Mouse (Mus musculus): ENCODE measurements around the gene Ccdc138. TPM values are rescaled to one million over a fixed set of nuclear protein-coding genes. Genes with fewer than 3 reads are reported as not detected.
A peak's percentile ranks its signal among the peaks of the same experiment; 100 is the strongest.

The Ccdc138 gene
- total RNA-seq, 2 experiments from 2014 or later, result 6.0 to 6.3 TPM

DNA sequence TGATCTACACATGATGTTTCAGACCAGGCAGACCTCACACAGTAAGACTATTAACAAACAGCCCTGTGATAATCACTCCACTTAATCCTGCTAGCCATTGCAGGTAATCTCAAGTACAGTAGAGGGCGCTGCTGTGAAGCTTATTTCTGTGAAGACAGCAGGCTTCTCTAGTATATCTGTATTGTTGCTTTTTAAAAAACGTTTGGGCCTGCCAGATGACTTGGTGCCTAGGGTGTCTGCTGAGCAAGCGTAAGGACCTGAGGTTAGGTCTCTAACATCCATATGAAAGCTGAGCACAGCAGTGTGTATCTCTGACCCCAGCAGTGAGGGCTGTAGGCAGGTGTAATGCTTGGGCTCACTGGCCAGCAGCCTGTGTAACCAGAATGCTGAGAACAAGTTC lies 62.2 kb downstream of the Ccdc138 start:
- peak; percentile 70 for ATAC-seq (replicated peaks; ENCODE audit: poor library complexity, severe bottlenecking)

DNA sequence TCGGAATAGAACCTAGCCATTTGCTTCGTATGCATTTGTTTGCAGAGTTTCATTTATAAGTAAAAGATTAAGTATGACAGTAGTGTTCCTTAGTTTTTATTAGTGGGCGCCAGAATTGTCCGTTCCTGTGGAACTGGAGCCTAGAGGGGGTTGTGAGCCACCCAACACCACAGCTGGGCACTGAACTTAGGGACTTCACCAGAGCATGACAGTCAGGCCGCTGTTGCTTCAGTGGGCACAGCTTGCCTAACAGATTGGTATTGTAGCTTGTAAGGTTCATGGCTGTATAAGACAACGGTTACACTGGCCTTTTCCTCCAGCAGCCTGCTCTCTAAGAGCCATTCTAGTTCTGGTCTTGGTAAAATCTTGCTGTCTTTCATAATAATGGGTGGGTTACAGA lies 62.8 kb downstream of the Ccdc138 start:
- ATAC-seq (replicated peaks; ENCODE audit: poor library complexity, severe bottlenecking), result no peak

GRCm38 (mm10) chr10:58585427-58586223 lies 87.9 kb downstream of the Ccdc138 start:
- no peak for ATAC-seq (replicated peaks; ENCODE audit: poor library complexity, severe bottlenecking)

DNA sequence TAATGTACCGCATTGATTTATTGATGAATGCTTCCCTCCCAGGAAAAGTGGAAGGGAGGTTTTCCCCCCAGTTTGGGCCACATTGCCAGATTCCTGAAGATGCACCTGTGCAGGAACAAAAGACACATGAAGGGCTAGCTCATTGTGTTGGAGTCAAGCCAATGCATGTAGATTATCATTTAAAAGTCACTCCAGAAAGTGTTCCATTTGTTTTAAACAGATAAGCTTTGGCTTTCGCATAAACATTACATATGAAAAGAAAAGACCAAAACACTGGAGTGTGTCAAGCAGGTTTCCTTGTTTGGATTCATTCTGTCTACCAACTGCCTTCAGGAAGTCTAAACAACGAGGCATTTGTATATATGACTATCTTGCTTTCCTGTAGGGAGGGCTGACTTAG lies 96.7 kb downstream of the Ccdc138 start:
- ATAC-seq (replicated peaks; ENCODE audit: poor library complexity, severe bottlenecking), result no peak

DNA sequence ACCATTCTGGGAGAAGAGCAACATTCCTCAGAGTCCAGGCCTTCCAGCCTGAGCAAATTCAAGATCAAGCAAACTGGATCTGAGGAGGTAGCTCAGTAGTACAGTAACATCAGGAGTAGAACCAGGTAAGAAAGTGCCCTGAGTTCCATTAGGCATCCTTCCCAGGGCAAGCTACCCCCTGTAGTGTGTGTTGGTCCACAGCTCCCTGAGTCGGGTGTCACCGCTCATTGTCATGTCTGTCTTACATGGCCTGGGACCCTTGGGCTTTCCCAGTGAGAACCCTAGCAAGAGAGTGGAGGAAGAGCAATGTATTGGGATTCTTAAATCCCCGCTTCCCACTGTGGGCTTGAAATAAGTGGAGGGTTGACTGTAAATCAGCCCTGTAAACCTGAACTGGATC lies 97.4 kb downstream of the Ccdc138 start:
- ATAC-seq (replicated peaks; ENCODE audit: poor library complexity, severe bottlenecking), result no peak

DNA sequence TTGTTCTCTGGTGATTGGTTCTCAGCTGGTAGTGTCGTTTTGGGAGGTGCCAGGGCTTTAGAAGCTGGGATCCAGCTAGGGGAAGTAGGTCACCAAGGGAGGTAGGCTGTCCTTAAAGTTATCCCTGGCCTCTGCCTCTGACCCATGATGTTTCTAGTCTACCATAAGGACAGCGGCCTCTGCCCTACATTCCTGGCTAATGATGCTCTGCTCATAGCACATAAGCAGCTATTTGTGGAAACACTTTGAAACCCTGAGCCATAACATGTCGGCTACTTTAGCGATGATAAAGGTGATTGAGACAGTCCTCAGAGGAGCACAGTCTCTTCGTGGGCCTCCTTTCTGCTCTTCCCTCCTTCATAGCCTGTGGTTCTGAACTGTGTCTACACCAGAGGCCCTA lies 98.1 kb downstream of the Ccdc138 start:
- no peak for ATAC-seq (replicated peaks; ENCODE audit: poor library complexity, severe bottlenecking)

GRCm38 (mm10) chr10:58600151-58600550 lies 102.4 kb downstream of the Ccdc138 start:
- no peak for ATAC-seq (replicated peaks; ENCODE audit: poor library complexity, severe bottlenecking)

- ATAC-seq (replicated peaks; ENCODE audit: poor library complexity, severe bottlenecking), result no peak
Observed at GRCm38 (mm10) chr10:58600983-58601382, 103.2 kb downstream of the Ccdc138 start.

DNA sequence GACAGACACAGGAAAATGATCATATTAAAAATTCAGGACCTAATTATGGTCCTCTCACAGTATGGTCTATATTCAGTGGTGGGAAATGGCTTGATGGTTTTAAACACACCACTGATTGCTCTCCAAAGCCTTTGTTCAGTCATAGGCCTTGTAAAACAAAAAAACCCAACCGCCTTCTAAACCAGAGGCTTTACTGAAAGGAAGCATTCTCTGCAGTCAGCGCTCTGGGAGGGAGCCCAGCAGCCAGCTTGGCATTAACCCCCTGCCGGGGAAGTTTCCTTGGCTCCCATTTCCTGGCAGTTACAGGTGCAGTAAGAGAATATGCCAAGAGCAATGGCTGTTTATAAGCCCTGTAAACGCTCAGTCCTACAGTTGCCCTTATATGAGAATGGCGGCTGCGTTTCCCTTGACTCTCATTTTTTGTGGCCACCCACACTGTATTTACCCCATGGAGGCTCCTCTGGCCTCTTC lies 103.7 kb downstream of the Ccdc138 start:
- no peak for ATAC-seq (replicated peaks; ENCODE audit: poor library complexity, severe bottlenecking)

DNA sequence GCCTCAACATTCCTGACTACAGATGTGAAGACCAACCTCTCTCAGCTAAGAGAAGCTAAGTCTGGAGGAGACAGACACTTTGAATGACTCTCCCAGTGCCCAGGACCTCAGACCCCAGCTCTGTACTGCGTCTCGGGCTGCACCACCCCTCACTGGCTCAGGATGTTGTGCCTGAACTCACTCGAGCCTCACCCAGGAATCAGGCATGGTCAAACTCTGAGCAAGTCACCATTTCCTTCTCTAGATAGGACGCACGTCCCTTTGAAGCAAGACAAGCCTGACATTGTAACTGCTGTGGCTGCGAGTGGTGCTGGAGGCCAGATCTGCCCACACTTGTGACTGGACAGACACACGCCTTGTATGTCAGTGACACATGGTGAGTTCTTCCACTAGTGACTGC lies 104.2 kb downstream of the Ccdc138 start:
- ATAC-seq (replicated peaks; ENCODE audit: poor library complexity, severe bottlenecking), result no peak

DNA sequence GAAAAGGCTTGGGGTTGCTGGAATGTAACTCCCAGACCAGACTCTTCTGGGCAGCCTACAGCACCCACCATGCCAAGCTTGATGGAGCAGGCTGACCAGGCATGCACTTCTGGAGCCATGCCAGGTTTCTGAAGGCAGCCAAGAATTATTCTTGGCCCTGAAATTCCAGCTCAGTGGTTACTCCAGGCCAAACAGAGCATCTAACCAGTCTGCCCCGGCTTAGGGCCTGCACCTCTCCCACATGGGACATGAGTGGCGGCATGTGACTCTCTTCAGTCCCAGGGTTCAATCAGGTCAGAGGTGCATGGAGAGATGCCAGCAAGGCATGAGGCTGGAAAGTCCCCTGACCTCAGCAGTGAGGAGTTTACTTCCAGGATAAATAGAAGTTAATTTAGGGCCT lies 107.0 kb downstream of the Ccdc138 start:
- no peak for ATAC-seq (replicated peaks; ENCODE audit: poor library complexity, severe bottlenecking)

- no peak for ATAC-seq (replicated peaks; ENCODE audit: poor library complexity, severe bottlenecking)
Observed at GRCm38 (mm10) chr10:58606356-58606755, 108.6 kb downstream of the Ccdc138 start.

DNA sequence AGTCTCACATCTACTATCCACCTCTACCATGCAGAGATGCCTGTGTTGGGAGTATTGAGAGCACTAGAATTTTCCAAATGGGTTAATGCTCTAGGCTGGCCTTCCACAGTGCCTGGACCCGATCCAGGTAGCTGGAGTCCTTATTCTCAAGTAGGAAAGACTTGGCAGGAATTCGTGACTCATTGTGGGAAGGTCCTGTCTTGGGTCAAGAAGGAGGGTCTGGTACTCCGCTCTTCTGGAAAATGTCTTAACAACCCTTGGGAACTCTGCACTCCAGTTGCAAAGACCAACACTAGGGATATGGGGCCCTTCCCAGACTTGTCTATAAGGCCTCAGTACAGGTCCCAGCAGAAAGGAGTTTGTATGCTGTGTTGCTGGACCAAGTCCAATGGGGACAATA lies 111.1 kb downstream of the Ccdc138 start:
- ATAC-seq (replicated peaks; ENCODE audit: poor library complexity, severe bottlenecking), result no peak

DNA sequence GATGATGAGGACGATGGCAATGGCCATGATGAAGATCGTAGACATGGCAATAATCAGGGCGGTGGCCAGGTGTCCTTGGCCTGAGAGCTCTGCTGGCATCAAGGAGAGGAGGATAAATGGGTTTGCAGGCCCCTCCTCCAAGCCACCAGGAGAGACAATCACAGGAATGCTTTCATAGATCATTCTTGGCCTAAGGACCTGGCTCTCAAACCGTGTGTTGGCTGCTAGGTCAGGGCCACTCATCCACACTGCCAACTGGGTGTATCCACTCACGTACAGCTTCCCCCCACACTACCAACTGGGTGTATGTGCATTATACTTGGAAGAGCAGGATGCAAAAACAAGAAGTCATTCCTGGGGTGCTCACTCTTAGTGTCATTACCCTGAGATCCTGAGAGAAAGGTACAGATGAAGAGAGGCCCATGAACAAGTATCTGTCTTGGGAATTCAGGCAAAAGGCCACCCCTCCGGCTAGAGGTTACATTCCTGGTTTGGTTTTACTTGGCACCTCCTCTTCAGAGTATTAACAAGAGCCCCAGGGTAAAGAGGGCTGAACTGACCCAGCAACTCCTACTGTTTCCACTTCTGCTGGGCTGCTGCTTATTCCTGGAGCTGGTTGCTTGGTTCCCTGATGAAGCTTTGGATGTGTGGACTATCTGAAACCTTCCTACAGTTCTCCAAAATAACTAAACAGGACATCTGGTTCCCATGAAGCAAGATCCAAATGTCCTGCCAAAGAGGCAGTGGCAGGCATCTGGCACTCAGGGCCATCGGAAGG lies 112.9 kb downstream of the Ccdc138 start:
- no peak for ATAC-seq (replicated peaks; ENCODE audit: poor library complexity, severe bottlenecking)

DNA sequence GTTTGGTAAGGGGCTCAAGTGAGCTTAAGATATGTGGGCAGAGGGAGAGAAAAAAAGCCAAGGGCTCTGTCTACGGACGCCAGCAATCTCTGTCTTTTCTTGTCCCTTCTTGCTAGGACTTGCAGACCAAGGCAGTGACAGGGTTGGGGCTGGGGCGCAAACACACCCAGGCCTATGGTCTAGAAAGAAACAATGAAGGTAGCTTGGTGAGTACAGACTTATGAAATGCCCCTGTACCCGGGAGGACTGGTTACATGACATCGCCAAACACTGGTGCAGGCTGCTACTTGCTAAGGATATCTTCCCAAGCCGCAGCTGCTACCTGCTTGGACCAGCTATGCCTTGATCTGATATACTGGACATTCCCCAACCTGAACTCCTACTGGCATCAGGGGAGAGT lies 116.9 kb downstream of the Ccdc138 start:
- ATAC-seq (replicated peaks; ENCODE audit: poor library complexity, severe bottlenecking), result no peak

GRCm38 (mm10) chr10:58616565-58616964 lies 118.8 kb downstream of the Ccdc138 start:
- no peak for ATAC-seq (replicated peaks; ENCODE audit: poor library complexity, severe bottlenecking)

DNA sequence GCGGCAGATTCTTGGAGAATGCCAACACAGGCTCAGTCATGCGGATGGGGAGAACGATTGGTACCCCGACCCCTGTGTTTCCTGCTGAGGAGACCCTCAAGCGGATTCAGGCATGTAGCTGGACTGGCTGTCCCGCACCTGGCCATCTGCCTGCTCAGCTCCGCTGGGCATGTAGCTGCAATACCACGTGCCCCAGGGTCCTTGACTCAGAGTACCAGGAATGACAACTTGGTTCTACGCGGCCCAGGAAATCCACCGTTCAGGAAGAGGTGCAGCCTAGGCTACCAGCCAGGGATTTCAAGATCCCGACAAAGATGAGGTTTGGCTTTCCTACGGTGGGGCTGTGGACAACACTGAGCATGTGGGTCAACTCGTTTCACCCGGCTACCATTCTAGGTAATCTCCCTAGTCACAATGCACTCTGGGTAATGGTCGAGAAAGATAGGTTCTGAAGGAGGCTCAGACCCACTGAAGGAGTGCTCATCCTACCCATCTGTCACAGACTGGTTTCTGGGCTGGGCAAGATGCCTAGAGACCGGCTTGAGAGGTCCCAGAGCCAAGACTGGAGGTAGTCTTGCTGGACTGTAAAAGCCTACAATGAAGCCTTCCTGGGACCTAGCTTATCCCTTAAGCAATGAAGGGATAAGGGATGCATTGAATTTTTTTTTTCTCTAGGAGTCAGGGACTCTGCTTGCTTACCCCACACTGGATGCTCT lies 120.9 kb downstream of the Ccdc138 start:
- ATAC-seq (replicated peaks; ENCODE audit: poor library complexity, severe bottlenecking), result no peak

DNA sequence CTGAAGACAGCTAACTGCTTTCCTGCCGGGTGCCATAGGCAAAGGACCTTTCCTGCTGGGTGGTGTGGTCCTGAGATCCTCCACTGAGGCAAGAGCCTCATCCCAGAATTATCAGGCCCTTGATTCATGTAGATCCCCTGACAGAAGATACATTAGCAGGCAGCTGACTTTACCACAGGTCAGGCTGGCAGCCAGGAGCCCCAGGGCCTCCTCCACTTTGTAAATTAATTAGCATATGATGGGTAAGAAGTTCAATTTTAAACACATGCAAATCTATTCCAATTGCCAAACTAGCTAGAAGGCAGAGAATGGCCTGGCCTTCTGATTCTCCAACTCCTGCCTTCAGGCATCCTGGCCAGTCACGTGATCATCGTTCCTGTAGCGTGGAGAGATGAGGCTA lies 121.5 kb downstream of the Ccdc138 start:
- ATAC-seq (replicated peaks; ENCODE audit: poor library complexity, severe bottlenecking), result no peak

GRCm38 (mm10) chr10:58624848-58625711 lies 127.3 kb downstream of the Ccdc138 start:
- ATAC-seq (replicated peaks; ENCODE audit: poor library complexity, severe bottlenecking), result peak; percentile 80

Data from granulocyte monocyte progenitor cell, adult 5-6 weeks (primary cell).